Mouse (Mus musculus) lung, embryonic 14.5 days (tissue): ENCODE measurements around the gene Notch3. TPM values are rescaled to one million over a fixed set of nuclear protein-coding genes. Genes with fewer than 3 reads are reported as not detected.

Source experiments
- ATAC-seq: fragments of 200-750 bp; cut with Nextera tagmentation; 2 replicates; pipeline ENCODE4 v1.8.0; 2017; ENCODE audit warnings: mild to moderate bottlenecking, moderate TSS enrichment, moderate library complexity; ENCODE audit not compliant: insufficient read depth
- DNase-seq: peaks from one replicate; pipeline ENCODE4 v3.0.0-alpha.2; 2015
- H3K27ac ChIP-seq: fragments of 300-500 bp; sonication (generic); 2 replicates; pipeline ENCODE4 v1.5.1; 2014; ENCODE audit warnings: low read depth, mild to moderate bottlenecking, moderate library complexity
- H3K27me3 ChIP-seq: fragments of 300-500 bp; sonication (generic); 2 replicates; pipeline ENCODE4 v1.6.1; 2014; ENCODE audit warnings: low read length, control low read depth; ENCODE audit not compliant: insufficient read depth
- H3K36me3 ChIP-seq: fragments of 300-500 bp; sonication (generic); 2 replicates; pipeline ENCODE4 v1.6.1; 2014; ENCODE audit warnings: control low read depth; ENCODE audit not compliant: insufficient read depth
- H3K4me1 ChIP-seq: fragments of 300-500 bp; sonication (generic); 2 replicates; pipeline ENCODE4 v1.6.1; 2014; ENCODE audit warnings: antibody characterized with exemption, control low read depth; ENCODE audit not compliant: insufficient read depth
- H3K4me2 ChIP-seq: fragments of 300-500 bp; sonication (generic); 2 replicates; pipeline ENCODE4 v1.6.1; 2014; ENCODE audit warnings: mild to moderate bottlenecking
- H3K4me3 ChIP-seq: fragments of 300-500 bp; sonication (generic); 2 replicates; pipeline ENCODE4 v1.5.1; 2014; ENCODE audit warnings: low read depth, low read length
- H3K9ac ChIP-seq: fragments of 300-500 bp; sonication (generic); 2 replicates; pipeline ENCODE4 v1.6.1; 2014
- H3K9me3 ChIP-seq: fragments of 300-500 bp; sonication (generic); 2 replicates; pipeline ENCODE4 v1.6.1; 2016; ENCODE audit warnings: low read depth, low read length, control low read depth
- CTCF ChIP-seq: IDR thresholded peaks from 2 replicates; pipeline ENCODE4 v1.5.1; 2016; ENCODE audit warnings: antibody characterized with exemption, low read depth
- WGBS: fragments of 180-500 bp; shearing (Covaris S2); extraction: QIAGEN DNeasy Blood & Tissue Kit; methylation state at CpG from one replicate; pipeline ENCODE4 v1.1.7; 2014; 5-methylcytosine and 5-hydroxymethylcytosine counted together
- polyA plus RNA-seq: library from polyadenylated mRNA; unstranded; fragments of >200 nt; fragmentation: Nextera tagmentation; extraction: Ambion mirVana; gene quantifications from 2 replicates; pipeline ENCODE4 v1.2.1, GENCODE M21; 2014

Notch3 gene
- polyA plus RNA-seq, 1 experiment from 2014 or later: 21.7 TPM

DNA sequence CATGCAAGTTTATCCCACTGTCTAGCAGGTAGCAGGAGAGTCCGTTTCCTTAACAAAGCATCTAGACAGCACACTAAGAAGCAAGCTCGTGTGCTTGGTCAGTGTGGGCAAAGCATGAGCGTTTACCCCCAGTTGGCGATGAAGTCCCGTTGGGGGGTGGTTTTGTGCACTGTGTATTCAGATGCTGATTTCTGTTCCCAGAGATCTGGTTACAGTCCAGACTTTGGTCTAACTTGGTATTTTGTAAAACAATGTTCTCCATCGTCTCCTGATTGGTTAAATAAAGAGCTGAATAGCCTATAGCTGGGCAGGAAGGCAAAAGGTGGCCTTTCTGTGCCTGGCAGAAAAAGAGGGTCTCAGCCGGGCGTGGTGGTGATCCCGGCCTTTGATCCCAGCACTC is 36.1 kb downstream of the Notch3 start:
- peaks cover 79% of the 10 kb centered on the region for H3K36me3 ChIP-seq
- no peak for TF ChIP-seq CTCF
- no peaks in the 10 kb centered on the region for H3K27me3 ChIP-seq
- no peak overlapping the region for H3K9ac ChIP-seq
- H3K9me3 ChIP-seq: no peaks in the 10 kb centered on the region
- 91% methylated on average over 9 of the region's 9 CpGs for WGBS
- no peak overlapping the region for H3K4me3 ChIP-seq
- no peak for ATAC-seq
- H3K4me2 ChIP-seq: no peak overlapping the region
- H3K4me1 ChIP-seq: no peaks in the 10 kb centered on the region
- H3K27ac ChIP-seq: no peak overlapping the region
- DNase-seq: no peak

DNA sequence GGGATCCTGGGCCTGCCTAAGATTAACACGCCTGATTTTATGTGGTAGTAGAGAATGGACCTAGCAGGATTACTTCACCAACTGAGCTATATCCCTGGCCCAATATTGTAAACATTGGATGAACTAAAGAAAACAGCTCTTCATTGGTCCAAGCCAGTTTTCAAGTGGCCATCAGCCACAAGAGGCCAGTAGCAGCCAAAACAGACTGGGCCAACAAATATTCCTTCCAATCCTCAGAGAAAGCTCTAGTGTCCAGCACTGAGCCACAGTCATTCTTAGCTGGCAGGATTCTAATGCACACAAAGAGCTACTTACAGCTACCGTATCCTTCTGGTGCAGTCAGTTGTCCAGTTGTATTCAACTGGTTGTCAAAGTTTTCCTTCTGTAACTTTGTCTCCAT is 39.5 kb downstream of the Notch3 start:
- Histone ChIP-seq H3K9me3 (no peaks in the 10 kb centered on the region), H3K36me3 (peaks cover 76% of the 10 kb centered on the region), H3K9ac (no peak overlapping the region), H3K4me3 (no peak overlapping the region), H3K27ac (no peak overlapping the region), H3K27me3 (no peaks in the 10 kb centered on the region), H3K4me1 (no peaks in the 10 kb centered on the region), H3K4me2 (no peak overlapping the region)
- WGBS: 84% methylated on average over 2 of the region's 2 CpGs
- ATAC-seq: no peak
- no peak for TF ChIP-seq CTCF
- no peak for DNase-seq

DNA sequence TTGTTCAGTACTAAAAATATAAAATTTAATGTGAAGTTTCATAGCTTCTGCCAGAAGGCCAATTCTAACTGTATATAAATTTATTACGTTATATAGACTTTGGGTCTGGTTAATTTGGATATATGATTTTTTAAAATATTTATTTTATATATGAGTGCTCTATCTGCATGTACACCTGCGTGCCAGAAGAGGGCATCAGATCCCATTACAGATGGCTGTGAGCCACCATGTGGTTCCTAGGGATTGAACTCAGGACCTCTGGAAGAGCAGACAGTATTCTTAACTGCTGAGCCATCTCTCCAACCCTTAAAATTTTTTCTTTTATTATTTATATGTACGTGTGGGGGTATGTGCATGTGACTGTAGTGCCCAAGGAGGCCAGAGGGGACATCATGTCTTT is 41.2 kb downstream of the Notch3 start:
- Histone ChIP-seq H3K4me3 (no peak overlapping the region), H3K36me3 (peaks cover 67% of the 10 kb centered on the region), H3K27ac (no peak overlapping the region), H3K27me3 (no peaks in the 10 kb centered on the region), H3K9me3 (no peaks in the 10 kb centered on the region), H3K9ac (no peak overlapping the region), H3K4me2 (no peak overlapping the region), H3K4me1 (no peaks in the 10 kb centered on the region)
- TF ChIP-seq CTCF: peak; percentile 23; the same call in 1 of the 2 replicates
- DNase-seq (no peak), ATAC-seq (no peak)
- WGBS: 84% methylated on average over 3 of the region's 3 CpGs

DNA sequence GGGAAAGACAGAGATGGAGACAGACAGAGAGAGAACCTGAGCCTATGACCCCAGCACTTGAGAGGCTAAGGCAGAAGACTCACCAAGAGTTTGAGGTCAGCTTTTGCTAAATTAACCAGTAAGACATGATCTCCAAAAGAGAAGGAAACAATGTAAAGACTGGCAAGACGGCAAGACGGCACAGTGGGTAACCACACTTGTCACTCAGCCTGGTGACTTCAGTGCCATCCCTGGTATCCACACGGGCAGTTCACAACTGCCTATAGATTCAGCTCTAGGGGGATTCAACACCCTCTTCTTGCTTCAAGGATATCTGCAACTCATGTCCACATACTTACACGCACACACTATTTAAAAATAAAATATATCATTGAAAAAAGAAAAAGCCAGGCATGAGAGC is 43.1 kb downstream of the Notch3 start:
- Histone ChIP-seq H3K4me1 (peaks cover under 1% of the 10 kb centered on the region; the same call in 1 of the 2 replicates), H3K4me2 (no peak overlapping the region), H3K9me3 (no peaks in the 10 kb centered on the region), H3K9ac (no peak overlapping the region), H3K36me3 (peaks cover 50% of the 10 kb centered on the region), H3K27me3 (no peaks in the 10 kb centered on the region), H3K27ac (no peak overlapping the region), H3K4me3 (no peak overlapping the region)
- TF ChIP-seq CTCF: no peak
- ATAC-seq: no peak
- no peak for DNase-seq
- WGBS: 89% methylated on average over 4 of the region's 4 CpGs

DNA sequence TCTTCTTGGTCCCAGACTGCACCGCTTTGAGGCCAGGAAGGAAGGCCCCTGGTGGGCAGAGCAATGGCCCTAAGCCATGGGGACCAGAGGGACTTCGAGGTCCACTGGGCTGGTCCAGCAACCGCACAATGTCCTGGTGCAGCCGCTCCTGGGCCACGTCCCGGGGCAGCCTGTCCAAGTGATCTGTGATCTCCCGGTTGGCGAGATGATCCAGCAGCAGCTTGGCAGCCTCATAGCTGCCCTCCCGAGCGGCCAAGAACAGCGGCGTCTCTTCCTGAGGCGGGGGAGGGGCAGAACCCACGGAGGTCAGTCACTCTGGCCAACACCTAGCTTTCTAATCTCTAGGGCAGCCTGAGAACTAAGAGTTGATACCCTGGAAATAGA is 44.1 kb downstream of the Notch3 start:
- Histone ChIP-seq H3K9me3 (no peaks in the 10 kb centered on the region), H3K36me3 (peaks cover 50% of the 10 kb centered on the region), H3K27ac (no peak overlapping the region), H3K27me3 (no peaks in the 10 kb centered on the region), H3K4me1 (peaks cover 7% of the 10 kb centered on the region), H3K9ac (no peak overlapping the region), H3K4me2 (no peak overlapping the region), H3K4me3 (no peak overlapping the region)
- 72% methylated on average over 14 of the region's 14 CpGs for WGBS
- ATAC-seq (no peak), DNase-seq (no peak)
- no peak for TF ChIP-seq CTCF

DNA sequence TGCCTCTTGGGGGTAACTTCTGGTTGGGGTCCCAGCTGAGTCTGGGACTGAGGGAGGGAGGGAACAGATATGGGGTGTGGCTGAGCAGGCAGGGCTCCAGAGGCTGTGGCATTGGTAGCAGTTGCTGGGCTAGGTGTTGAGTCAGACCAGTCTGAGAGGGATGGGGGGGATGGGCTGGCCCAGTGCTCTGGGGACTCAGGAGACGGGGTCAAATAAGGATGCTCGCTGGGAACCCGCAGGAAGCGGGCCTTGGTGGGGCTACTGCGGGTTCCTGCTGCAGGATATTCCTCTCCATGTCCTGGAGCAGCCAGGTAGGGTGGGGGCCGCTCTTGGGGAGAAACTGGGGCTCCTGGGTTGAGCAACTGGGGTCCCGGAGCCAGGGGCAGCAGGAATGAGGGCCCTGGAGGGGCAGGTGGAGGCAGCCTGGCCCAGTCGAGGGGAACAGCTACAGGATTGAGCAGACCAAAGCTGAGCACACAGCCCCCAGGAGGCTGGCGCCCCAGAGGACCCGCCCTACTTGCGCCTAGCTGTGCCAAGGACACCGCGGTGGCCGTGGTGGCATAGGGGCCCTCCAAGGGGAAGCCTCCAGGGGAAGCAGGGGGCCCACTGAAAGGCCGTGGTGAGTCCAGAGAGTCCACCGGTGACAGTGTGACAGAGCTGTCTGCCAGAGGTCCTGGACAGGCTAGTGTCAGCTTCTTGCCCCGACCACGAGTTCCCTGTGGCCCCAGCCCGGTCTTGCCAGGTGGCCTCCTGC is 44.6 kb downstream of the Notch3 start:
- Histone ChIP-seq H3K4me2 (no peak overlapping the region), H3K9ac (no peak overlapping the region), H3K9me3 (no peaks in the 10 kb centered on the region), H3K27ac (no peak overlapping the region), H3K4me1 (peaks cover 13% of the 10 kb centered on the region), H3K4me3 (no peak overlapping the region), H3K27me3 (no peaks in the 10 kb centered on the region), H3K36me3 (peaks cover 45% of the 10 kb centered on the region)
- no peak for ATAC-seq
- no peak for DNase-seq
- no peak for TF ChIP-seq CTCF
- WGBS: 73% methylated on average over 19 of the region's 19 CpGs

DNA sequence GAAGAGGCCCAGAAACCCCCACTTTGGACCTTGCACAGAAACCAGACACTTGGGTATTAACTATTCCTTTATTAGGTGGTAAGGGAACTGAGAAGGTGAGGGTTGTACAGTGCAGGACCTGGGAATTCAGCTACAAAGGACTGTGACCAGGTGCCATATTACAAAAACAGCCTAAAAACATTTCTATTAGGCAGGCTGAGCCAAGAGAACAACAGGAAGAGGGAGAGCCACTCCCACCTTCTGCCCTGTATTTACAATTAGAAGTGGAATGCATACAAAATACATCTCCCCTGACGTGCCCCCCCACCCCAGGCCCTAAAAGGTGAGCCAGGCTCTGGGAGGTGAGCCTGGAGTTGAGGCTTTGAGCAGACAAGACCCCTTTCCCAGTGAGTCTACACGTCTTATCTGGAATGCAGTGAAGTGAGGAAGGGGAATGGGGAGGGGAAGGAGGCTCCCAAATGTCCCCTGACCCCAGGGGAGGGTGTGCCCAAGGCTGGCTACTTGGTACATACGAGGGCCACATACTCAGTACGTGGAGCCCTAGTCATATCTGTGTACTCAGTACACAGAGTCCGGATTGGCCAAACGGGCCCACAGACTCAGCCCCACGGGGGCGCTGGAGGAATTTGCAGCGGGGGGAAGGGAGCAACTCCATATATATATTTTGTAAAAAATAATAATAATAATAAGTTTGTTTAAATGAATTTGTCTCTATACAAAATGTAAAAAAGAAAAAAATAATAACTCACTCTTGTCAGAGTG is 45.7 kb downstream of the Notch3 start:
- Histone ChIP-seq H3K27ac (no peak overlapping the region), H3K36me3 (peaks cover 37% of the 10 kb centered on the region), H3K4me3 (no peak overlapping the region), H3K27me3 (no peaks in the 10 kb centered on the region), H3K4me1 (peaks cover 13% of the 10 kb centered on the region), H3K9me3 (no peaks in the 10 kb centered on the region), H3K4me2 (no peak overlapping the region), H3K9ac (no peak overlapping the region)
- DNase-seq: no peak
- no peak for TF ChIP-seq CTCF
- WGBS: 67% methylated on average over 9 of the region's 9 CpGs
- ATAC-seq: no peak
